Mouse (Mus musculus) intestine, embryonic 15.5 days (tissue): ENCODE results near the gene Tle4. TPM values are rescaled to one million over a fixed set of nuclear protein-coding genes. Genes with fewer than 3 reads are reported as not detected.

ENCODE experiments used
- ATAC-seq: fragments of 200-750 bp; cut with Nextera tagmentation; 2 replicates; pipeline ENCODE4 v1.8.0; 2017; ENCODE audit warnings: moderate TSS enrichment, moderate library complexity
- H3K27ac ChIP-seq: fragments of 300-500 bp; sonication (generic); 2 replicates; pipeline ENCODE4 v1.5.1; 2015; ENCODE audit warnings: mild to moderate bottlenecking, inconsistent platforms
- H3K27me3 ChIP-seq: fragments of 300-500 bp; sonication (generic); replicated peaks from 2 replicates; pipeline ENCODE4 v1.6.1; 2015; ENCODE audit warnings: inconsistent platforms
- H3K36me3 ChIP-seq: fragments of 300-500 bp; sonication (generic); 2 replicates; pipeline ENCODE4 v1.6.1; 2015; ENCODE audit warnings: inconsistent platforms
- H3K4me1 ChIP-seq: fragments of 300-500 bp; sonication (generic); replicated peaks from 2 replicates; pipeline ENCODE4 v1.6.1; 2015; ENCODE audit warnings: inconsistent platforms
- H3K4me2 ChIP-seq: fragments of 300-500 bp; sonication (generic); replicated peaks from 2 replicates; pipeline ENCODE4 v1.6.1; 2015; ENCODE audit warnings: mild to moderate bottlenecking, inconsistent platforms
- H3K4me3 ChIP-seq: fragments of 300-500 bp; sonication (generic); replicated peaks from 2 replicates; pipeline ENCODE4 v1.5.1; 2015; ENCODE audit warnings: inconsistent platforms
- H3K9ac ChIP-seq: fragments of 300-500 bp; sonication (generic); 2 replicates; pipeline ENCODE4 v1.6.1; 2015; ENCODE audit warnings: inconsistent platforms
- H3K9me3 ChIP-seq: fragments of 300-500 bp; sonication (generic); 2 replicates; pipeline ENCODE4 v1.6.1; 2016; ENCODE audit warnings: inconsistent platforms
- WGBS: fragments of 180-500 bp; shearing (Covaris S2); methylation state at CpG from one replicate; pipeline ENCODE4 v1.1.7; 2015; 5-methylcytosine and 5-hydroxymethylcytosine counted together
- polyA plus RNA-seq: library from polyadenylated mRNA; unstranded; fragments of >200 nt; fragmentation: Nextera tagmentation; extraction: Ambion mirVana; gene quantifications from 2 replicates; pipeline ENCODE4 v1.2.1, GENCODE M21; 2015

The Tle4 gene
- polyA plus RNA-seq, 1 experiment from 2014 or later = 19.4 TPM

- no peak for ATAC-seq
- H3K36me3 ChIP-seq = no peaks in the 10 kb centered on the region
- no peaks in the 10 kb centered on the region for H3K9me3 ChIP-seq
- no peak overlapping the region for H3K27ac ChIP-seq
- no peaks in the 10 kb centered on the region; the same call in 1 of the 2 replicates for H3K27me3 ChIP-seq
- H3K4me1 ChIP-seq = no peaks in the 10 kb centered on the region; the same call in 1 of the 2 replicates
- no peak overlapping the region for H3K4me3 ChIP-seq
- H3K4me2 ChIP-seq = no peak overlapping the region
- no peak overlapping the region for H3K9ac ChIP-seq
- WGBS = 75% methylated on average over 3 of the region's 3 CpGs
Measured at GRCm38 (mm10) chr19:14600354-14600753, 2.5 kb upstream of the Tle4 start.

DNA sequence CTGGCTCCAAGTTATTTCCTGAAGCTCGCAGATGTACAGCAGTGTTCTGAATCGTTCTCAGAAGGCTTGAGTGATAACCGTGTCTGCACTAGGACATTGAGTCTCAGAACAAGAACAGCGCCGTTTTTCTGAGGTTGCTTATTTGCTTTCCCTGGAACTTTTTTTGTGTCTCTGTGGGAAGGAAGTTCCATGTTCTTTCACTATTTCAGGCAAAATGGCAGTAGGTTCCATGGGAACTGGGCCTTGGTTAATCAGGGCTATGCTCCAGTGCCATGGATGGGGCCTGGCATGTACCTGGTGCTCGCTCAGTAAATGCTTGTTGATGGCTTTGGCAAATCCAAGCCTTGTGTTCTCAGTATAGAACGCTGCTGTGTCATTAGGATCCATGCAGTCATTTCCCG is 2.0 kb upstream of the Tle4 start:
- Histone ChIP-seq H3K9ac (no peak overlapping the region), H3K27ac (no peak overlapping the region), H3K36me3 (no peaks in the 10 kb centered on the region), H3K27me3 (no peaks in the 10 kb centered on the region; the same call in 1 of the 2 replicates), H3K9me3 (no peaks in the 10 kb centered on the region), H3K4me3 (no peak overlapping the region), H3K4me1 (no peaks in the 10 kb centered on the region; the same call in 1 of the 2 replicates), H3K4me2 (no peak overlapping the region; the same call in 1 of the 2 replicates)
- ATAC-seq = no peak
- WGBS = 60% methylated on average over 8 of the region's 8 CpGs

DNA sequence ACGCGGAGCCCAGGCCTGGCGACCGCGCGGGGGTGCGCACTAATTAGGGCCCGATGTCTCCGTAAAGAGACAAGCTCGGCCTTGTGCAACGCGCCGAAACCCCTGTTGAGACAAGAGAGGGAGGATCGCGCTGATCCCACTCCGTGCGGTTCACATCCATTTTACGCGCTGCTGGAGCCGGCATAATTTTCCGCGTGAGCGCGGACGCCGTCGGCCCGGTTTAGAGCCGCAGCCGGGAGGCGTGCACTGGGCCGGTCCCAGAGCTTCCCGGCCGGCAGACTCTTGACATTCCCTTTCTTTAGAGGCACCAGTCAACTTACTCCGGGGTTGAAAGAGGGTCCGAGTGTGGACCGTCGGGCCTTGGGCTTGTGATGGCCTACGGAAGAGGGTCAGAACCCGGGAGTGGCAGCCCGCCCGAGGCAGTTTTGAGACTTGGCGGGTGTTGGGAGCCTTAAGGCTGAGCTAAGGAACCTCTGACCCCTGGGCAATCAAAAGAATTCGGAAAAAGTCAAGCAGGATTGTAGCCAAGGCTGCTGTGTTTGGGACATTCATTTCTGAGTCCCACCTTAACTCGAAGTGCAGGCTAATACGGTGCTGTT is 938 bp upstream of the Tle4 start:
- H3K4me1 ChIP-seq = no peaks in the 10 kb centered on the region; the same call in 1 of the 2 replicates
- 2% methylated on average over 46 of the region's 46 CpGs for WGBS
- peak; percentile 45 for ATAC-seq
- H3K4me2 ChIP-seq = peak overlapping the region; percentile 72
- peak overlapping the region; percentile 91 for H3K27ac ChIP-seq
- no peaks in the 10 kb centered on the region for H3K36me3 ChIP-seq
- H3K4me3 ChIP-seq = peak overlapping the region; percentile 56
- no peaks in the 10 kb centered on the region for H3K9me3 ChIP-seq
- peak overlapping the region; percentile 55 for H3K9ac ChIP-seq
- H3K27me3 ChIP-seq = no peaks in the 10 kb centered on the region

GRCm38 (mm10) chr19:14596941-14597916 is 622 bp downstream of the Tle4 start:
- peak; percentile 5; the same call in 1 of the 2 replicates for ATAC-seq
- no peaks in the 10 kb centered on the region for H3K36me3 ChIP-seq
- under 1% methylated on average over 118 of the region's 120 CpGs for WGBS
- no peaks in the 10 kb centered on the region; the same call in 1 of the 2 replicates for H3K4me1 ChIP-seq
- H3K4me3 ChIP-seq = peak overlapping the region; percentile 85
- peak overlapping the region; percentile 63 for H3K4me2 ChIP-seq
- no peaks in the 10 kb centered on the region for H3K9me3 ChIP-seq
- H3K9ac ChIP-seq = peak overlapping the region; percentile 91
- no peaks in the 10 kb centered on the region for H3K27me3 ChIP-seq
- peak overlapping the region; percentile 96 for H3K27ac ChIP-seq

GRCm38 (mm10) chr19:14596358-14596940 is 1.4 kb downstream of the Tle4 start:
- Histone ChIP-seq H3K27ac (peak overlapping the region; percentile 96), H3K4me1 (no peaks in the 10 kb centered on the region; the same call in 1 of the 2 replicates), H3K36me3 (no peaks in the 10 kb centered on the region), H3K9me3 (no peaks in the 10 kb centered on the region), H3K4me2 (peak overlapping the region; percentile 63), H3K27me3 (no peaks in the 10 kb centered on the region), H3K4me3 (peak overlapping the region; percentile 85), H3K9ac (peak overlapping the region; percentile 91)
- no peak for ATAC-seq
- under 1% methylated on average over 12 of the region's 12 CpGs for WGBS

DNA sequence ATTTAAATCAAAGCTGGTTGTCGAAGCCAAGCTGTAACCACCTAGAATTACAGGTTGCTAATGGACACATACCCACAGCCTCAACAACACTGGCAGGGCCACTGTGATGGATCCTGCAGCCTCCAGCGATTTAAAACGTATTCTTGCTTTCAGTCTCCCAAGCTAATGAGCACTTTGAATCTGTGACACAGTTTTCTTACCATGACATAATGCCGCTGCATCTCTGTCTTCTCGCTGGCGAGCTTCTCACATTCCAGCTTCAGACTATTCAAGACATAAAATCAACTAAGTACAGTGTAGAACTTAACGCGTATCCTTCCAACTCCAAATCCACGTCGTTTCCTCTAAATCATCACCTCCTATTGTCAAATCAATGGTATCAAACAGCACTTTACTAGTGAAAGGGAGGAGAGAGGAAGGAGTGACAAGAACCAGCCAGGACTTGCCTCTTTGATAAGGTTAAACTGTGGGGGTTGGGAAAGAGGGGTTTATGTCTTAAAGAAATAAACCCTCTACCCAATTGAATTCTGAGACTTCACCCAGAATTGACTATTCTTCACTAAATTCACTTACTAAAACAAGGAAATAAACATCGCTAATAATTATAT is 2.4 kb downstream of the Tle4 start:
- Histone ChIP-seq H3K36me3 (no peaks in the 10 kb centered on the region), H3K9me3 (no peaks in the 10 kb centered on the region), H3K4me3 (peak overlapping the region; percentile 24), H3K4me2 (peak overlapping the region; percentile 63), H3K4me1 (no peaks in the 10 kb centered on the region; the same call in 1 of the 2 replicates), H3K27ac (no peak overlapping the region), H3K27me3 (no peaks in the 10 kb centered on the region), H3K9ac (no peak overlapping the region)
- ATAC-seq = no peak
- WGBS = 38% methylated on average over 11 of the region's 11 CpGs

- no peaks in the 10 kb centered on the region for H3K9me3 ChIP-seq
- 57% methylated on average over 3 of the region's 3 CpGs for WGBS
- no peaks in the 10 kb centered on the region for H3K36me3 ChIP-seq
- H3K4me2 ChIP-seq = peak overlapping the region; percentile 63; the same call in 1 of the 2 replicates
- no peaks in the 10 kb centered on the region; the same call in 1 of the 2 replicates for H3K4me1 ChIP-seq
- ATAC-seq = no peak
- no peak overlapping the region; the same call in 1 of the 2 replicates for H3K4me3 ChIP-seq
- no peak overlapping the region for H3K27ac ChIP-seq
- no peaks in the 10 kb centered on the region for H3K27me3 ChIP-seq
- no peak overlapping the region for H3K9ac ChIP-seq
Measured at GRCm38 (mm10) chr19:14594537-14594936, 3.3 kb downstream of the Tle4 start.

DNA sequence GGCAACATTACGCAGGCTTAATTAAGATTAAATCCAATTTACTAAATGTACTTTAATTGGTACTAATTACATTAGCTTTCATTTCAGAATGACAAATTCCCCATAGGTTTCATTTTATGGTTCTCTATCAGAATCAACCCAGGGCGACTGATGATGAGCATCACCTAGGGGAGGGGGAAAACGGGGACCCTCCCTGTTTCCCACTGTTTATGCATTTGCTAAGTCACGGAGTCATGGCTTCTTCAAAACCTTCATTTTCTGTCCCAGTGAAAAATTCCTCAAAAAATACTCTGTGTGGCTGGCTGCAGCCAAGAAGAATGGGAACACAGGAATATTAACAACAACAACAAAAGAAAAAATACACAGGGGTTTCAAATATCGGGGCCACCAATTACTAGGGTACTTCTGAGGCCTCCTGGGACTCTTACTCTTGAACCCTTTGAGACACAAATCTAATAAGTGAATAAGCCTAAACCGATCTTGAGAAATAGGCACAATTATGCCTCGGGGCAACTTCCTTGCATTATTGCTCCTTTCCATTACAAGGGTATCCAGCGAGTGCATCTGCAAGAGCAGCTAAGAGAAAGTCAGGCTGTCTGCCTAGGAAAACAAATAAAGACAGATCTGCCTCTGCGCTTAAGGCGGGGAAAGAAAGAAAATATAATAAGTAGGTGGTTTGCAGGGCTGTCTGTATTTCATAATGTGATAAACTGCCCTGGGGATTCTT is 5.9 kb downstream of the Tle4 start:
- Histone ChIP-seq H3K4me3 (no peak overlapping the region), H3K4me2 (no peak overlapping the region), H3K27ac (no peak overlapping the region), H3K9ac (no peak overlapping the region), H3K9me3 (no peaks in the 10 kb centered on the region), H3K27me3 (no peaks in the 10 kb centered on the region), H3K36me3 (no peaks in the 10 kb centered on the region), H3K4me1 (peaks cover 4% of the 10 kb centered on the region; the same call in 1 of the 2 replicates)
- WGBS = 79% methylated on average over 10 of the region's 10 CpGs
- ATAC-seq = no peak

DNA sequence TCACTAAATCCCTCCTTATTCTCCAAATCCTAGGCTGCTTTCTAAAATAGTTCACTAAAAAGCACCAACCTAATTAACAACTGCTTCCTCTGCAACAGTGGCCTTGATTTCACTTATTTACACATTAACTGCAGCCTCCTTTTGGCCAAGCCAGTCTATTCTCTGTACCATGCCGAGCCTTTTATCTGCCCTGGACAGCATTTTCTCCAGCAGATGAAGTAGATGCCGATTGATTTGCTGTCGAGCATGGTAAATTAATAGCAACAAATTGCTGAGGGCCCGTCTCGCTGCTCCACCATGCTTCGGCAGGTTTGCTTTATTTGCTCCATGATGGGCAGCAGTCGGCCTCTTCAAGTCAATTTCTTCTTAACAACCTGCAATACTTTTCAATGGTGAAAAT is 7.7 kb downstream of the Tle4 start:
- no peak overlapping the region for H3K4me3 ChIP-seq
- H3K4me2 ChIP-seq = no peak overlapping the region
- ATAC-seq = no peak
- H3K9me3 ChIP-seq = no peaks in the 10 kb centered on the region
- H3K4me1 ChIP-seq = peaks cover 4% of the 10 kb centered on the region; the same call in 1 of the 2 replicates
- H3K36me3 ChIP-seq = no peaks in the 10 kb centered on the region
- WGBS = 72% methylated on average over 7 of the region's 7 CpGs
- no peak overlapping the region for H3K27ac ChIP-seq
- no peak overlapping the region for H3K9ac ChIP-seq
- H3K27me3 ChIP-seq = no peaks in the 10 kb centered on the region

- H3K9me3 ChIP-seq = no peaks in the 10 kb centered on the region
- peaks cover 4% of the 10 kb centered on the region; the same call in 1 of the 2 replicates for H3K4me1 ChIP-seq
- H3K4me3 ChIP-seq = no peak overlapping the region
Measured at GRCm38 (mm10) chr19:14588221-14589123, 9.4 kb downstream of the Tle4 start.

More at GRCm38 (mm10) chr19:14588221-14589123, 9.4 kb downstream of the Tle4 start:
- Histone ChIP-seq H3K27ac (no peak overlapping the region), H3K36me3 (no peaks in the 10 kb centered on the region), H3K27me3 (no peaks in the 10 kb centered on the region), H3K4me2 (no peak overlapping the region), H3K9ac (no peak overlapping the region)
- ATAC-seq = peak; percentile 47; the same call in 1 of the 2 replicates
- 26% methylated on average over 3 of the region's 3 CpGs for WGBS
